Mouse (Mus musculus) layer of hippocampus, adult 9-11 months (tissue): ENCODE measurements around the gene Gemin6.
"Not testable (repeated sequence)": the region's sequence is repeated elsewhere in the genome, so short reads cannot be mapped to it uniquely, and the experiment has no call there.

ENCODE experiments used
- DNase-seq: peaks from one replicate; pipeline ENCODE4 v3.0.0; 2022

Gene Gemin6

DNA sequence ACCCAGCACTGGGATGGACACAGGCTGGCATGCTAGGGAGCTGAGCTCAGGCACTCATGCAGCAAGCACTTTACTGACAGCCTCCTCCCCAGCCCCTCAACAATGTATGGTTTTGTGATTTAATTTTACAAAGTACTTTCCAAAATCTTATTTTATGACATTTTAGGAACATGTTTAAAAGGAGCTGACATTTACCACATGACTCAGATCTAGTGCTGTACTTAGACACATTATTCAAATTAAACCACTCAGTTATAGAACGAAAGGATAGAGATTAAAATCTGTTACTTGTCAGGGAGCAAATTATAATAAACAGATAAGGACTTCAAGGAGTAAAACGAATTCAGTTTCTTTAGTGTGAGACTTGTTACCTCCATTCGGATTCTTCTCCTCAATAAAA lies 11.2 kb downstream of the Gemin6 start:
- DNase-seq, result no peak

DNA sequence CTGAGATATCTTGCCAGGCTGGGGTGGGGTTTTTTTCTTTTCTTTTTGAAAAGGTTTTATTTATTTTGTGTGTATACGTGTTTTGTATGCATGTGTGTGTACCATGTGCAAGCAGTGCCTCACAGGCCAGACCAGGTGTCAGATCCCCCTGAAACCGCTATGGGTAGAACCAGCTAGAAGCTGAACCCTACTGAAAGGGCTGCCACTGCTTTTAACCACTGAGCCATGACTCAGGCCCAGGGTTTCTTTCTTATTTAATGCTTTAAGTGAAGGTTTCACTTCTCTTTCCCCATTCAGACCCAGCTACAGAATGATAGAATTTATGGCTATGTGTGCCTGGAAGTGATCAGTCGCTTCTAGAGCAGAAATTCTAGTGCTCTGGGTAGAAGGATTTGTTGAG lies 12.6 kb downstream of the Gemin6 start:
- no peak for DNase-seq

DNA sequence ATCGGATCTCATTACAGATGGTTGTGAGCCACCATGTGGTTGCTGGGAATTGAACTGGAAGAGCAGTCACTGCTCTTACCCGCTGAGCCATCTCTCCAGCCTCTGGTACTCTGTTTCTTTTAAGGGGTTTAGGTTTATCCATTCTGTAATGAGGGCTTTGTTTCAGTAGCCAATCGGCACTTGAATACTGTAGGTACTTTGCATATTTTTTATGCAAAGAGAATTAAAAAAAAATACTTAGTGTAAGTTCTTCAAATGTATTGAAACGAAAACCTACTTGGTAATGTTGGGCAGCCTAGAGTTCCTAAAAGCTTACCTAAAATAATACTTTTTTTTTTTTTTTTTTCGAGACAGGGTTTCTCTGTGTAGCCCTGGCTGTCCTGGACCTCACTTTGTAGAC lies 13.2 kb downstream of the Gemin6 start:
- DNase-seq, result no peak

DNA sequence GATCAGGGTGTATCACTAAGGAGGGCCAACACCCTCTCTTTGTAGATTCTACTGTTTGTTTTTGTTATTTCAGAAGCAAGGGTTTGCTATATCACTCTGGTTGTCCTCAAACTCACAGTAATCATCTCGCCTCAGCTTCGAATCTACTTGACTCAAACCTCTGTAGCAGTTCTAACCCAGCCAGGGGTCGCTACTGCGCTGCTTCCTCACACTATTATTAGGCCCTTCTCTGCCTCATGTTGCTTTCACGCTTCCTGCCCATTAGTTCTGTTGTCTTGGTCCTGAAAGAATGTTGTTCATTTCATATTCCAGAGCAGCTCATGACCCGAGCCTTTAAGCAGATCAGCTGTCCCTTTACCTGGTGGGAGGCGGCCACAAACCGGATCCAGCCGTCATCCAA lies 17.4 kb downstream of the Gemin6 start:
- no peak for DNase-seq

GRCm38 (mm10) chr17:80243116-80243515 lies 18.9 kb downstream of the Gemin6 start:
- no peak for DNase-seq

DNA sequence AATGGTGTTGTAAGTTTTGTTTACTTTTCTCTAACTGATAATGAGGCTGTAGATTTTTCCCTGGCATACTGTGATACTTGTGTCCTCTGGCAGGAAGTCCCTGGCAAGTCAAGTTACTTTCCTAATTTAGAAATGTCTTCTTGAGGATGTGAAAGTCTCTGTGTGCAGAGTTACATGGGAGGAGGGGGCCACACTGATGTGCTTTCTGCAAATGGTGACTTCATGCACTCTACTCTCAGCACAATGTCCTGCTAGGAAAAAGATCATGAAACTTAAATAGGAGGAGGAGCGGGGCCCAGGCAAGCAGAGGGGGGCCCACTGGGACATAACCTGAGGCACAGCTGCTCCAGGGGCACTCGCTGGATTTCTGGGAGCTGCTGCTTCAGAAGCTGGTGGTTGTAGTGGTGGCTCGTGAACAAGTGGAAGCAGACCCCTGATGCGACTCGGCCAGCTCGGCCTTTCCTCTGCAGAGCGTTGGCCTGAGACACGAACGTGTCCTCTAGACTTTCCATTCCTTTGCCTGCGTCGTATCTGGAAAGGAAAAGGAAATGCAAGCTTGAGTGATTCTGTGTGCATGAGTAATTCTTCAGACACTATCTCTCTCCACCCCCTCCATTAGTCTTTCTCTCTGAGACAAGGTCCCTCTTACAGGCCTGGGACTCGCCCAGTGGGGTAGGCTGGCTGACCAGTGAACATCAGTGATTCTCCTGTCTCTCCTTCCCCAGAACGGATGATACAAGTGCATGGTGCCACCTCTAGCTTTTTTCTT lies 28.7 kb downstream of the Gemin6 start:
- DNase-seq, result peak; percentile 23

DNA sequence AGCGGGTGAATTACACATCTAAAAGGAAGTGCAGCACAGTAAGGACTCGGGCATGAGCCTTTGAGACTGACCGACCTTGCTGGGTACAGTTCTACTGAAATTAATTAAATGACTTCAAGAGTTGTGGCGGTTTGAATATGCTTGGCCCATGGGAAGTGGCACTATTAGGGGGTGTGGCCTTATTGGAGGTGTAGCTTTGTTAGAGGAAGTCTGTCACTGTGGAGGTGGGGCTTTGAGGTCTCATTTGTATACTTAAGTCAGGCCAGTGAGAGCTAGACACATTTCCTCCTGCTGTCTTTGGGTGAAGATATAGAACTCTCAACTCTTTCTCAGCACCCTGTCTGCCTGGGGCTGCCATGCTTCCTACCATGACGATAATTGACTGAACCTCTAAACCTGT lies 30.2 kb downstream of the Gemin6 start:
- no peak for DNase-seq

- no peak for DNase-seq
Measured at GRCm38 (mm10) chr17:80255208-80255607, 31.0 kb downstream of the Gemin6 start.

GRCm38 (mm10) chr17:80267065-80267464 lies 42.8 kb downstream of the Gemin6 start:
- DNase-seq, result no peak

DNA sequence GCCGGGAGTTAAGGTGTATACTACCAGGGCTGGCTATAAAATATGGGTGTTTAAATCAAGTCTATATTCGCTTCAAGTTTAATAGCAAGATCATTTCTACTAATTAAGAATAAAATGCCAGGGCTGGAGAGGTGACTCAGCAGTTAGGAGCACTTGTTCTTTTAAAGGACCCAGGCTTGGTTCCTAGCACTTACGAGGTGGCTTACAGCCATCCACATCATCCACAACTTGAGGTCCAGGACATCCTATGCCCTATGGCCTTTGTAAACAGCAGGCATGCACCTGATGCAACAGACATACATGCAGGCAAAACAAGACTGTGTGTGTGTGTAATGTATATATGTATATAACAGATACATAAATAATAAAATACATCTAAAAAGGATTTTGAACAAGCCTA lies 43.9 kb downstream of the Gemin6 start:
- DNase-seq, result no peak

DNA sequence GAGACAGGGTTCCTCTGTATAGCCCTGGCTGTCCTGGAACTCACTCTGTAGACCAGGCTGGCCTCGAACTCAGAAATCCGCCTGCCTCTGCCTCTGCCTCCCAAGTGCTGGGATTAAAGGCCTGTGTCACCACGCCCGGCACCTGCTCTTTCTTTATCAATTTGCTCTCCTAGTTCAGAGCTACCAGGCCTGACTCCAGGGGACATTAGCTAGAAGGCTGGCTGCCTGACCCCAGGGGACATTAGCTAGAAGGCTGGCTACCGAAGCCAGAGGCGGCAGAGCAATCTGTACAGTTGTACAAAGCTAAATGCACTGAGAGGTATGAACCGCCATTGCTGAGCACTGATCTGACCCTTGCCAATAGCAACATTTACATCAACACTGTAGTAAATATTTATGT lies 46.4 kb downstream of the Gemin6 start:
- DNase-seq, result not testable (repeated sequence)
